ENCODE assay signal across 23 mouse cellular contexts in genomic region chr9:78595257-78595656, GRCm38 (mm10). TPM values are rescaled to one million over a fixed set of nuclear protein-coding genes. Genes with fewer than 3 reads are reported as not detected.
"Had no signal": no experiment of that assay in that cellular context is flagged by ENCODE, and none has a peak within 500 bp of the region (broad histone marks: within the 10 kb centered on the region; RNA-seq: fewer than 3 reads in every experiment).

No protein-coding gene starts in this region.

- DNase-seq: gastrocnemius, postnatal 14 days; gastrocnemius, postnatal 36 days; heart, adult 2 months; heart, postnatal 10 days; kidney, adult 18-20 months; kidney, adult 8-10 months; kidney, postnatal 10 days; kidney, postnatal 25 days; kidney, postnatal 4 days; liver had no signal

- H3K27ac ChIP-seq: heart, adult 2 months; heart, embryonic 10.5 days; hindbrain, embryonic 13.5 days; hindbrain, embryonic 15.5 days; intestine, embryonic 15.5 days; layer of hippocampus, adult 2 months; left cerebral cortex, adult 2 months; limb, embryonic 10.5 days; limb, embryonic 12.5 days; liver, embryonic 12.5 days had no signal

- H3K4me1 ChIP-seq: heart, embryonic 10.5 days; heart, embryonic 12.5 days; hindbrain, embryonic 13.5 days; hindbrain, embryonic 15.5 days; intestine, embryonic 15.5 days; limb, embryonic 10.5 days; limb, embryonic 12.5 days had no signal

- H3K36me3 ChIP-seq: heart, embryonic 10.5 days; heart, embryonic 12.5 days; hindbrain, embryonic 13.5 days; hindbrain, embryonic 15.5 days; intestine, embryonic 15.5 days; limb, embryonic 10.5 days; limb, embryonic 12.5 days; liver, embryonic 12.5 days had no signal

- H3K9ac ChIP-seq: heart, embryonic 12.5 days; hindbrain, embryonic 13.5 days; hindbrain, embryonic 15.5 days; intestine, embryonic 15.5 days; limb, embryonic 12.5 days; liver, embryonic 12.5 days had no signal

- H3K9me3 ChIP-seq: heart, embryonic 10.5 days; heart, embryonic 12.5 days; hindbrain, embryonic 13.5 days; hindbrain, embryonic 15.5 days; intestine, embryonic 15.5 days; limb, embryonic 10.5 days; limb, embryonic 12.5 days; liver, embryonic 12.5 days had no signal

- H3K4me3 ChIP-seq: heart, adult 2 months; heart, embryonic 10.5 days; heart, embryonic 12.5 days; hindbrain, embryonic 13.5 days; hindbrain, embryonic 15.5 days; intestine, embryonic 15.5 days; layer of hippocampus, adult 2 months; left cerebral cortex, adult 2 months; limb, embryonic 10.5 days; limb, embryonic 12.5 days; liver, embryonic 12.5 days had no signal

- H3K27me3 ChIP-seq: heart, embryonic 12.5 days; hindbrain, embryonic 13.5 days; hindbrain, embryonic 15.5 days; intestine, embryonic 15.5 days; limb, embryonic 12.5 days; liver, embryonic 12.5 days had no signal

- H3K4me2 ChIP-seq: heart, embryonic 12.5 days; hindbrain, embryonic 13.5 days; hindbrain, embryonic 15.5 days; intestine, embryonic 15.5 days; limb, embryonic 12.5 days; liver, embryonic 12.5 days had no signal

- ATAC-seq: inflammation-experienced regulatory T-cells, adult 6 months; intestine, embryonic 15.5 days; intestine, postnatal 0 days; liver, embryonic 12.5 days had no signal

RNA-seq across cellular contexts. Expression of gene Cd109, which starts 20.1 kb away (rescaled TPM):
- total RNA-seq: hematopoietic stem cell, adult 5-6 weeks had no signal
